Mouse (Mus musculus): ENCODE measurements at regions not wholly inside any gene's neighbourhood (a gene's known extent, or its start where the extent isn't known, plus 50 kb on each side); places are given as distances from the start of the nearest gene placed in this dataset.
"Not testable (repeated sequence)": the region's sequence is repeated elsewhere in the genome, so short reads cannot be mapped to it uniquely, and the experiment has no call there.

DNA sequence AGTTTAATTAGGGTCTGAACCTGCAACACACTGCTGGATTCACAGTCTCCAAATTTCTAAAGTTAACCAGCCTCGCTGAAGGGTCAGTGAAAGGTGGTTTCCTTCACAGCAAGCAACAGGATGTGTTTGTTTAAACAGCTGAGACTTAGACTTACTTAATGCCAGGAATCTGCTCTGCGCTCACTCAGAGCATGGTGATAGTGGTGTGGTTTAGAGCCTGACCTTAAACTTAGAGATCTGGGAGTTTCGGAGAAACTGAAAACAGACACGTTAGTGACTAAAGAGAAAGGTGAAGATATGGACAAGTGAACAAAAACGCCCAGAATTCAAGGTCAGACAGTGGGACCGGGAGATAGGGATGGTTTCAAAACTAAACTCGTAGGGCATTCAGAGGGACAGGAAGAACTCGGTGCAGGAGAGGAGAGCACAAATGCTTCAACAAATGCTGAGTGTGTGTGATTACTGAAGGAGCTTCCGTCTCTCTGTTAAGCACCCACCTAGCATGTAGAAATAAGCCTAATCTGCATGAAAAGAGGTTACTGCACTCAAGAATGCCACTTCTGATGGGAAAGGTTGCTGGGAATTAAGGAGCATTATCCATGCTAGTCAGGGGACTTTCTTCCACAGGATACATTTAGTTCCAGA is 97.2 kb upstream of the Ifngr1 start:
- DNase-seq = no peak

- no peak for DNase-seq
Observed at GRCm38 (mm10) chr10:19498112-19498511, 93.6 kb upstream of the Ifngr1 start.

DNA sequence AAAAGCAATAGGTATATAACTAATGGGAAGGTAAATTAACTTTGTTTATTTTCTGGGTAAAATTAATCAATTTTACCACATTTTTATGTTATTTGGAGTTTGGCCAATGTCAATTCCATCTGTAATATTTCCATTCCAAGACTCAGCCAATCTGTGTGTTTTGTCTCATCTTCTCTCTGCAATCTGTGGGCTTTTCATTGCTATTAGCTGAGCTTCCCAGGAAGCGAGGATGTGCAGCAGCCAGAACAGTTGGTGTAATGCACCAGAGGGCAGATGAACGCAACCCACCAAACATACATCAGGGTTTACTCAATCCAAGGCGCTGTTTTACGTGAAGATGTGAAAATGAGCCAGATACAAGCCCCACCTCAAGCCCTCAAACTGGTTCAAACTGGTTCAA is 88.9 kb upstream of the Ifngr1 start:
- peak; percentile 8 to 19 for DNase-seq

- DNase-seq = no peak
Observed at GRCm38 (mm10) chr10:19503846-19504765, 87.6 kb upstream of the Ifngr1 start.

GRCm38 (mm10) chr10:19505174-19505573 is 86.6 kb upstream of the Ifngr1 start:
- DNase-seq = no peak

DNA sequence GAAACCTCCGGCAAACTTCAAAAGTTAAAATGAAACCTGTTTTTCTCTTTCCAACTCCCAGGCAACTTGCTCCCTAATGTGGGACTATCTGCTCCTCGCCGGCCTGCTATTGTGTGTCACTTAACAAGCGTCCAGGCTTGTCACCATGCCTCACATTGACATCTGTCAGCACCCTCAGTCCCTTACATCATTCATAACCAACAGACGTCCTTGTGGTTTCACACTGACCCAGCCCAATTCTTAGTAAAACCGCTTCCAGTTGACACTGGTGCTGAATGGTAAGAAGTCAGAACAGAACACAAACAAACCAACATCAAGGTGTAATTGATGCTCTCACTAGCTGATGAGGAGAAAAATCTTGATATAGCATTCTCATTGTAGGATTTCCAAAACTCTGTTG is 85.8 kb upstream of the Ifngr1 start:
- DNase-seq = no peak

DNA sequence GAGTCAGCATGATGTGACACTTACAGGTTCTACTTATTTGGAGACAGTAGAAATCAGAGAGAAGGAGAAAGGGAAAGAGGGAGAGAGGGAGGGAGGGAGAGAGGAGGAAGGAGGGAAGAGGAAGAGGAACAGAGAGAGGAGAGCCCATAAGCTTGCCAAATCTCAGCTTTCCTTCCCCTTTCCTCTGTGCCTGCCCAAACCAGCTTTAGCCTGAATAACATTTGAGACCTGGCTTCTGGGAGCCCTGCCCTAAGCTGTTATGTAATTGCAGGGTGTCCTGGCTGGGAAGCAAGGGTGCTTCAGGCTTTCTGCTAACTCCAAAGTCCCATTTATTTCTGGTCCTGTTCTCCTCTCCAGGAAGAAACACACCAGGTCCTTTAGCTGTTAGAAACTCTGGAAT is 85.3 kb upstream of the Ifngr1 start:
- no peak for DNase-seq

DNA sequence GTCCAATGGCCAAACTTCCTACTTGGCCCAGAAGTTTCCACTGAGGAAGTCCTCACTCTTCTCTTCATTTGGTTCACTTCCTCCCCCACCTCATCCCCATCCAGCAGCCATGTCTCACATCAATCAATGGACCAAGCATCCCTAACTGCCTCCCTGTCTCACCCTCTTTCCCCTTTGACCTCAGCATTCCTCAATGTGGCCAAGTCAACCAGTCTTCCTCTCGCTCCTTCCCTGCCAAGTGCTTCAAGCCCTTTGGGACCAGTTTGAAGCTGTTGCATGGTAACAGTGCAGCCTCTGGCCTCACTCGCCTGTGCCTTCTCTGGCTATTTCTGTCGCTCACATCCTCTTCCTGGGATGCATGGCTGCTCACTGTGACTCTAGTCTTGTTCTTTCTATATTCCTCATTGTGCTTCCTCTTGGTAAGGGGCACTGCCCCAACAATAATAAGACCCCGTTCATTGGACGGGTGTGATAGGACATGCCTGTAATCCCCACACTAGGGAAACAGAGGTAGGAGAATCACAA is 83.5 kb upstream of the Ifngr1 start:
- DNase-seq = no peak

DNA sequence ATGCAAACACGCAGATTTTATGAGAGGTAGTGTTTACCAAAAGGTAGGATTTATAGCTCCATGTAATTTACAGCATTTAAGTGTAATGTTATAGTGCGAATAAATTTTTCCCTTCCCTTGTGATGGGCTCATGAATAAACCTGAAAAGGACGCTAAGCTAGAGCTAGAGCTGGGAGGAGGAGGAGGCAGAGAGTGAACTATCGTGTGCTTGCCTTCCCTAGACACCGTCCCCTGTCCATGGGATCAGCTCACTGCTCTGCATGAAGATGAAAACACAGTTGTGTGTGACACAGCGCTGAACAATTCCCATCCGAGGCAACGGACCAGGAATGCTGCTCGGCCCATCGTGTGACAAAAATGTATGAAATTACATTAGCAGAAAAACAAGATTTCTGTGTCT is 81.7 kb upstream of the Ifngr1 start:
- DNase-seq = no peak

- not testable (repeated sequence) for DNase-seq
Observed at GRCm38 (mm10) chr10:19514366-19514765, 77.4 kb upstream of the Ifngr1 start.

- no peak for DNase-seq
Observed at GRCm38 (mm10) chr10:19514837-19515236, 76.9 kb upstream of the Ifngr1 start.

DNA sequence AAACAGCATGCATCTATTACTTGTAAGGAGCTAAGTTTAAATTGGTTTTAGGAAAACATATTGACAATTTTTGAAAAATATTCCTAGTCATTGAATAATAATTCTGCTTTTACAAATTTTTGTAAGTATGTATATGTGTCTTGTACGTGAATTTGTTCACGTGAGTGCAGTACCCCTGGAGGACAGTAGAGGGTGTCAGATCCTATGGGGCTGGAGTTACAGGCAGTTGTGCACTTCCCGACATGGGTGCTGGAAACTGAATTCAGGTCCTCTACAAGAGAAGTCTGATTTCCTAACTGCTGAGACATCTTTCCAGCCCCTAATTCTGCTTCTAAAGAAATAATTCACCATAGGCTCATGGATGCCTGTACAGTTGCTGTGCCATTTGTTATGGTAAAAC is 75.7 kb upstream of the Ifngr1 start:
- DNase-seq = no peak

- DNase-seq = no peak
Observed at GRCm38 (mm10) chr10:19517093-19517492, 74.7 kb upstream of the Ifngr1 start.

DNA sequence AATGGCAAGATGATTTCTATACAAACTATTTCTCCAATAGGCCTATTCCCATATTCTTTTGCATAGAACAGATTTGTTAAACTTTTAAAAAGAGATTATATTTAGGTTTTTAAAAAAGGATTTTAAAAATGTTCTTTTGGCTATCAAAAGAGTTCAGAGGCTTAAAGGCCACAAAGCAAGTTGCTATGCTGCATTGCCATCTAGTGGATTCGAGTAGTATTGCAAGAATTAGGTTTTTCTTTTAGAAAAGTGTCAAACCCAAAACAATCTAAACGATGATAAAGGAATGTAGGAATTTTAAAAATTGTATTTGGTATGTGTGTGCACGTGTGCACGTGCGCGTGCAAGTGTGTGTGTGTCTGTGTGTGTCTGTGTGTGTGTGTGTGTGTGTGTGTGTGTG is 73.0 kb upstream of the Ifngr1 start:
- DNase-seq = no peak

- no peak for DNase-seq
Observed at GRCm38 (mm10) chr10:19522198-19522597, 69.6 kb upstream of the Ifngr1 start.

- no peak for DNase-seq
Observed at GRCm38 (mm10) chr10:19525939-19526338, 65.8 kb upstream of the Ifngr1 start.

DNA sequence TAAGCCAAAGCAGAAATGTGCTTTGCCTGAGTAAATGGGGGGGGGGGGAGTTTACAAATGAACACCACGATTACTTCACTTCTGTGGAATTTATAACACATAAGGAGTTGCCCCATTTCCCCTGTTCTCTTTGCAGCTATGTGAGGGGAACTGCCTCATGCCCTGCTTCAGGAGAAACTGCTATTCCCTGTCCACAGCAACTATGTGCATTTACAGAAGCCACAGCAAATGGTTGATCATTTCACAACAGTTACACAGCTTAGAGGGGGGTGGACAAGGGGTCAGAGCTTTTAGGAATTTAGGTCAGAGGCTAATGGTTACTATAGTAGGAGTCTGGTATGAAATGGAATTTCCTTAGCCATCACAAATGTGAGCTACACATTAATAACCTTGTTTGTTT is 65.4 kb upstream of the Ifngr1 start:
- no peak for DNase-seq

- no peak for DNase-seq
Observed at GRCm38 (mm10) chr10:19529655-19530054, 62.1 kb upstream of the Ifngr1 start.

DNA sequence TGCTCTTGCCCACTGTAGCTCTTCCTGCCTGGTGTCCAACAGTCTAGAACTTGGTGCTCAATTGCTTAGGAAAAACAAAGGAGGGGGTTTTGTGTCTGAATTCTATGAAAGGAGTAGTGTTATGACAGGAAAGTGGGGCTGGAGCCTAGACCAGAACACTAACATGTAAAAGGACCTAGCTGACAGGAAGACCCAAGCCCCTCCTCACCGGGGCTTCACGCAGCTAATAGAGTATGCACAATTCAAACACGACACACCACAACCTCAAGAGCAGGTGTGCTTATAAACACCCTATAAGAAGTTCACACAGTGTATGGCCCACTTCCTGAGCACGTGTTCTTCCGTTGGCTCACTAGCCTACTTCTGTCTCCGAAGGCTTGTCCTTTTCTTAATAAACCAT is 61.7 kb upstream of the Ifngr1 start:
- no peak for DNase-seq

DNA sequence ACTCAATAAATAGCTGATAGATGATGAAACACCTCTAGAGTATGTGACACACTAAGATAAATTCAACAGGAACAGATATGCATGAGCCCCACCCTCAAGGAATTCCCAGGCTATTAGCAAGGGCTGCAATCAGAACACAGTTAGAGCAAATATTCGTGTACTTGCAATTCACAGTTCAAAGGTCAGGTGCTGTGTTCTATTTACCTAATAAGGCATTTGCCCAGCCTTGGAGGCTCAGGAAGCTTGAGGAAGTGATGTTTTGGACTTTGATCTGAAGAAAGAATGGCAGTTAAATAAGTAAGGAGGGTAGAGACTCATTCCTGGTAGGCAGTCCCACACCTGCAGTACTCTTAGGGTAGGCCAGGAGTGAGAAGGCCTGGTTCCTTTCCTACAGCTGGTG is 60.3 kb upstream of the Ifngr1 start:
- DNase-seq = no peak

- DNase-seq = no peak
Observed at GRCm38 (mm10) chr10:19532790-19533189, 59.0 kb upstream of the Ifngr1 start.

GRCm38 (mm10) chr10:19533846-19534245 is 57.9 kb upstream of the Ifngr1 start:
- DNase-seq = no peak
